Mouse (Mus musculus) kidney, adult 8-10 months (tissue): ENCODE data around the gene Cux2.

Experiments used
- DNase-seq, 2 experiments: peaks; one replicate each; pipeline ENCODE4 v3.0.0; 2022

Cux2 gene

GRCm38 (mm10) chr5:121813744-121814143, 236.2 kb downstream of the Cux2 start:
- no peak for DNase-seq

DNA sequence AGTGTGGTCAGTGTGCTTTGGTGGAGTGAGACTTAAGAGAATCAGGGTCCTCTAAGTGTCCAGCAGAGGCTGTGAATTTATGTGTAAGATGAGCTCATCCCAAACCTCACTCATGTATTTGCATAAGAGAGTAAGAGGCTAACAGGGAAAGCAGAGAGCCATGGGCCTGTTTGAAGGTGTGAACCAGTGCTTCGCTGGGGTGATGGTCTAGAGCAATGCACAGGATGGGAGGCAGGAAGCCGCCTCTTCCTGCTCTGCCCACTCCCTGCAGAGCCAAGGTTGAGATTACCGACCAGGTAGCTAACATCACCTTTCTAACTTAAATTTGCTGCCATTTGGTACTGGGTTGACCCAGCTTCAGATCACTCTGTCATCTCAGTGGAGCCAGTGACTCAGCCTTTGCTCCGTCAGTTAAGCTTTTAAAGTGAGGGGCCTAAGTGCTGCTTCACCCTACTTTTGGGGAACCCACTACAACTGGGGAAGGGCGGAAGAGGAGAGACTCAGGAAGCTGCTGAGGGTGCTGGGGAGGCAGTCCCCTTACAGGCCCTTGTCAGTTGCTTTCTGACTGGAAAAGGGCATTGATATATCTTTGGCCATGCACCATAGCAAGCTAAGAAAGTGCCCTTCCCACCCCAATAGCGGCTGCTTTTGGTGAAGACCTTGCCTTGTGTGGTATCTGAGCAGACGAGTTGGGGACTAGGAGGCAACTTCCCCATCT, 237.2 kb downstream of the Cux2 start:
- no peak for DNase-seq

DNA sequence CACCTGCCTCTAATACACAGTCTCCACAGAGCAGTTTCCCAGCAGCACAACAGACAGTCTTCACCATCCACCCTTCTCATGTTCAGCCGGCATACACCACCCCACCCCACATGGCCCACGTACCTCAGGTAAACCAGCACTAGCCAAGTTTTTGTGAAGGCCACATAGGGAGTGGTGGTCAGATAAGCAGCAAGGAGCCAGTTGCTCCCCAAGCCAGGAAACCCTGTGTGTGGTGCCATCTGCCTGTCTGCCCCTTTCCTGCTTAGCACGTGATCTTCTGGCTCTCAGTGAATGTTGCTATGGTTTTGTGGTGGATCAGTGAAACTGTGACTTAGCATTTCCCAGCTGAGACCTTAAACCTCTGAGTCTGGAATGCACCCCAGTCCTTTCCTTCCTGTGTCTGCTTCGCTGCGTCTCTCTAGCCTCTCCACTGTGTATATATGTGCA, 238.4 kb downstream of the Cux2 start:
- no peak for DNase-seq

DNA sequence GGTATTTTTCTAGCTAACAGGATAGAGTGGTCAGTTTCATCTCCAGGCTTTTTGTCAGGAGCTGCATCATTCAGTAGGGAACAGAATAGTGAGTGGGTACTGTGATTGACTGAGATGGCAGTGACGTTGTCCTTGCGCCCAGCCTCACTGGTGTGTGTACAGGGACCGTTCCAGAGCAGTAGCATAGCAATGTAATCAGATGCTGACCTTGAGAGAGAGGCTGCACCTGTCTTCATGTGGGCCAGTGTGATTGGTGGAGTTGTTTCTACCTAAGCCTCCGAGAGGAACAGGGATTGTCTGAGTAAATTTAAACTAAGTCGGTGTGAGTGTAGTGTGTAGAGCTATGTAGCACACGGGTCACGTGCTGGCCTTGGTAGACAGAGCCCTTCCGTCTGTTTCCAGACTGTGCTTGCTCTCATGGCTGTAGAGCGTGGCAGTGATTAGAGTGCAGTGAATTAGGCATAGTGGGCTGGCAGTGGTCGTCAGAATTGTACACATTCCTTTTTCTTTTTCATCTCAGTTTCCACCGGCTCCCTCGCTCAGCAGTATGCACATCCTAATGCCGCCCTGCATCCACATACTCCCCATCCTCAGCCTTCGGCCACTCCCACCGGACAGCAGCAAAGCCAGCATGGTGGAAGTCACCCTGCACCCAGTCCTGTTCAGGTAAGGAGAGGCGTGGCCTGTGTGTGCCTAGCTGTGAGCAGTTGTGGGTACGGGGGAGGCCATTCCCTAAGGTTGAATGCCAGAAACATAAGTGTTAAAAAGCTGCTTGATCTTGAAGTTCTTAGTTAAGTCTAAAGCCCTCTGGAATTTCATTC, 239.4 kb downstream of the Cux2 start:
- no peak for DNase-seq

- DNase-seq = no peak
Measured at GRCm38 (mm10) chr5:121809667-121810224, 240.2 kb downstream of the Cux2 start.

GRCm38 (mm10) chr5:121808202-121808601, 241.7 kb downstream of the Cux2 start:
- DNase-seq = no peak

DNA sequence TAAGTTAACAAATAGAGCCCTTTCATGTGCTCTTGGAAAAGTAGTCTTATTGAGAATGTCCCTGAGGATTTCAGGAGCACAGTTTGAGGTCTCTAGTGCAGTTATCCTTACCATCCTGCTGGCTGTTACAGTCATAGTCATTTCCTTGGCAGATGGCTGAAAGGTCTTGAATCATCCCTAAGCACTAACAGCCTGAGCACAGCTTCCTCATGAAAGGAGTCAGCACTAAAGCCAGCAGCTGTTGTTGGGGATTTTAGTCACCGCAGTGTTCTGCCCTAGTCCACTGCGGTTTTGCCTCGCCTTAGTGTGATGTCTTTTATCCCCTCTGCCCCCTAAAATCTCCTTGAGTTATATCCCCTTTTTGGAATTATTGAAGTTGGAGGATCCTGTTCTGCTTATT, 242.7 kb downstream of the Cux2 start:
- DNase-seq = no peak
